Mouse (Mus musculus): ENCODE data around the gene Hnrnph3. TPM values are rescaled to one million over a fixed set of nuclear protein-coding genes. Genes with fewer than 3 reads are reported as not detected.
A peak's percentile ranks its signal among the peaks of the same experiment; 100 is the strongest.

Gene Hnrnph3
- total and polyA plus RNA-seq, 2 experiments from 2014 or later, result 11.0 to 78.7 TPM

DNA sequence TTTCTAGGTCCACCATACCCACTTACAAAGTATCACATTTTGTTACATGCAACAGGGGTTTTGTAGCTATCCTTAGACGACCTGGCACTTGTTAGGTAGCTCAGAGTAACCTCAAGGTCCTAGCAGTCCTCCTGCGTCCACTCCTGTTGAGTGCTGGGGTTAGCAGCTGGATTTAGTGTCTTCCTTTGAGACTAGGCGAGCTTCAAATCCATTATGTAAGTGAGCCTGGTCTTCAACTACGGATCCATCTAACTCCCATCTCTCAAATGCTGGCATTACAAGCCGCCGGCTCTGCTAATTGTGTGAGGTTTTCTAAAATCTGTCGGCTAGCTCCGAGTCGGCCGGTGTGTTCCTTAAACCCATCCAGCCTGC, 44.4 kb downstream of the Hnrnph3 start:
- no peaks in the 10 kb centered on the region for H3K9me3 ChIP-seq (ENCODE audit: low read length)
- WGBS, result 7% methylated on average over 10 of the region's 10 CpGs
- H3K9ac ChIP-seq (replicated peaks; ENCODE audit: low read length, poor library complexity, severe bottlenecking), result peak overlapping the region; percentile 99
- ATAC-seq (ENCODE audit: low FRiP score), result no peak; the same call in 1 of the 2 replicates
- no peaks in the 10 kb centered on the region for H3K4me1 ChIP-seq (ENCODE audit: insufficient read depth, low read length)
- peak overlapping the region; percentile 88 for H3K27ac ChIP-seq (ENCODE audit: low read depth, low read length)
- no peak for DNase-seq (ENCODE audit: low spot score)
- H3K4me3 ChIP-seq (ENCODE audit: low read depth, low read length), result peak overlapping the region; percentile 97
- H3K27me3 ChIP-seq (ENCODE audit: insufficient read depth, low read length), result no peaks in the 10 kb centered on the region
- peaks cover 6% of the 10 kb centered on the region; the same call in 1 of the 2 replicates for H3K36me3 ChIP-seq (ENCODE audit: insufficient read depth, low read length)
- H3K4me2 ChIP-seq (ENCODE audit: low read depth, low read length, poor library complexity, severe bottlenecking), result peak overlapping the region; percentile 54
- TF ChIP-seq CTCF (IDR thresholded peaks at IDR 0.05), result no peak

- no peak; the same call in 1 of the 2 replicates for TF ChIP-seq CTCF (IDR thresholded peaks at IDR 0.05)
- no peak overlapping the region for H3K4me2 ChIP-seq (ENCODE audit: low read depth, low read length, poor library complexity, severe bottlenecking)
- no peak overlapping the region for H3K9ac ChIP-seq (replicated peaks; ENCODE audit: low read length, poor library complexity, severe bottlenecking)
- peak; percentile 41 for DNase-seq (ENCODE audit: low spot score)
- no peaks in the 10 kb centered on the region for H3K9me3 ChIP-seq (ENCODE audit: low read length)
- H3K27me3 ChIP-seq (ENCODE audit: insufficient read depth, low read length), result no peaks in the 10 kb centered on the region
- WGBS, result 63% methylated on average over 16 of the region's 16 CpGs
- ATAC-seq (ENCODE audit: low FRiP score), result no peak
- no peaks in the 10 kb centered on the region for H3K36me3 ChIP-seq (ENCODE audit: insufficient read depth, low read length)
- no peak overlapping the region for H3K27ac ChIP-seq (ENCODE audit: low read depth, low read length)
- H3K4me1 ChIP-seq (ENCODE audit: insufficient read depth, low read length), result no peaks in the 10 kb centered on the region
- no peak overlapping the region for H3K4me3 ChIP-seq (ENCODE audit: low read depth, low read length)
These were observed 52.2 kb downstream of the Hnrnph3 start for GRCm38 (mm10) chr10:62971821-62972220.

GRCm38 (mm10) chr10:62966291-62966690, 57.7 kb downstream of the Hnrnph3 start:
- 95% methylated on average over 15 of the region's 15 CpGs for WGBS
- Histone ChIP-seq H3K27ac (ENCODE audit: low read depth, low read length) (no peak overlapping the region), H3K9ac (replicated peaks; ENCODE audit: low read length, poor library complexity, severe bottlenecking) (no peak overlapping the region), H3K4me1 (ENCODE audit: insufficient read depth, low read length) (no peaks in the 10 kb centered on the region), H3K36me3 (ENCODE audit: insufficient read depth, low read length) (peaks cover 27% of the 10 kb centered on the region; the same call in 1 of the 2 replicates), H3K4me2 (ENCODE audit: low read depth, low read length, poor library complexity, severe bottlenecking) (no peak overlapping the region), H3K4me3 (ENCODE audit: low read depth, low read length) (no peak overlapping the region), H3K27me3 (ENCODE audit: insufficient read depth, low read length) (no peaks in the 10 kb centered on the region), H3K9me3 (ENCODE audit: low read length) (no peaks in the 10 kb centered on the region)
- no peak for TF ChIP-seq CTCF (IDR thresholded peaks at IDR 0.05)
- ATAC-seq (ENCODE audit: low FRiP score) (no peak), DNase-seq (ENCODE audit: low spot score) (no peak)

DNA sequence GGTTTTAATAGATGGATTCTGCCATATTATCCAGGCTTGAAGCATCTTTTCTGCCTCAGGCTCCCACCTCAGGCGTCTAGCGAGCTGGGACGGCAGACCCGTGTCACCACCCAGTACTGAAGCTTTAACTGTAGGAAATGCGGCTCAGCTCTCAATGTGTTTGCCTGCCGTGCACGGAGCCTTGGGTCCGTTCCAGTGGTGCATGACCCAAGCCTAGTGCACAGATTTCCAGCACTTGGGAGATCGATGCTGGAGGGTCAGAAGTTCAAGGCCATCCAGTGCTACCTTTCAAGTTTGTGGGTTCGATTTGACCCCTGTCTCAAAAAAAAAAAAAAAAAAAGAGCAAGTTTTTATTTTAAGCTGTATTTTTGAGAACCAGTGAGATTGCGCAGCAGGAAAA, 58.2 kb downstream of the Hnrnph3 start:
- H3K36me3 ChIP-seq (ENCODE audit: insufficient read depth, low read length), result peaks cover 32% of the 10 kb centered on the region; the same call in 1 of the 2 replicates
- WGBS, result 93% methylated on average over 11 of the region's 11 CpGs
- H3K4me2 ChIP-seq (ENCODE audit: low read depth, low read length, poor library complexity, severe bottlenecking), result no peak overlapping the region
- no peaks in the 10 kb centered on the region for H3K27me3 ChIP-seq (ENCODE audit: insufficient read depth, low read length)
- H3K27ac ChIP-seq (ENCODE audit: low read depth, low read length), result no peak overlapping the region
- no peaks in the 10 kb centered on the region for H3K9me3 ChIP-seq (ENCODE audit: low read length)
- H3K4me3 ChIP-seq (ENCODE audit: low read depth, low read length), result no peak overlapping the region
- no peaks in the 10 kb centered on the region for H3K4me1 ChIP-seq (ENCODE audit: insufficient read depth, low read length)
- TF ChIP-seq CTCF (IDR thresholded peaks at IDR 0.05), result no peak
- no peak for ATAC-seq (ENCODE audit: low FRiP score)
- DNase-seq (ENCODE audit: low spot score), result no peak
- H3K9ac ChIP-seq (replicated peaks; ENCODE audit: low read length, poor library complexity, severe bottlenecking), result no peak overlapping the region

Other genes with a start within 250 kb of the Hnrnph3 start
- gene Ccar1, start 231.9 kb downstream of the Hnrnph3 start, total RNA-seq (2014; rRNA removed), result 49.9 and 70.8 TPM in 2 replicates
- gene Ccar1, start 231.9 kb downstream of the Hnrnph3 start, polyA plus RNA-seq (2015; fragmentation: Nextera tagmentation; extraction: Ambion mirVana), result 69.6 and 78.5 TPM in 2 replicates
- 29.0 and 40.5 TPM in 2 replicates for gene Tet1, start 115.2 kb downstream of the Hnrnph3 start, total RNA-seq (2014; rRNA removed)
- gene Tet1, start 115.2 kb downstream of the Hnrnph3 start, polyA plus RNA-seq (2015; fragmentation: Nextera tagmentation; extraction: Ambion mirVana), result 31.1 and 34.9 TPM in 2 replicates
- 19.0 and 23.0 TPM in 2 replicates for gene Slc25a16, start 103.6 kb downstream of the Hnrnph3 start, total RNA-seq (2014; rRNA removed)
- gene Slc25a16, start 103.6 kb downstream of the Hnrnph3 start, polyA plus RNA-seq (2015; fragmentation: Nextera tagmentation; extraction: Ambion mirVana), result 12.3 and 13.7 TPM in 2 replicates
- 2.0 and 3.5 TPM in 2 replicates for gene Dna2, start 77.2 kb downstream of the Hnrnph3 start, total RNA-seq (2014; rRNA removed)
- gene Dna2, start 77.2 kb downstream of the Hnrnph3 start, polyA plus RNA-seq (2015; fragmentation: Nextera tagmentation; extraction: Ambion mirVana), result 2.6 and 2.7 TPM in 2 replicates
- 34.5 and 47.7 TPM in 2 replicates for gene Rufy2, start 44.0 kb downstream of the Hnrnph3 start, total RNA-seq (2014; rRNA removed)
- 60.9 and 65.5 TPM in 2 replicates for gene Rufy2, start 44.0 kb downstream of the Hnrnph3 start, polyA plus RNA-seq (2015; fragmentation: Nextera tagmentation; extraction: Ambion mirVana)
- 0.80 TPM in 1 of 2 replicates, not detected in the other for gene Pbld2, start 98 bp upstream of the Hnrnph3 start, total RNA-seq (2014; rRNA removed)
- gene Pbld2, start 98 bp upstream of the Hnrnph3 start, polyA plus RNA-seq (2015; fragmentation: Nextera tagmentation; extraction: Ambion mirVana), result 0.55 and 1.2 TPM in 2 replicates
- not detected in 2 replicates for gene Pbld1, start 35.9 kb upstream of the Hnrnph3 start, total RNA-seq (2014; rRNA removed)
- gene Pbld1, start 35.9 kb upstream of the Hnrnph3 start, polyA plus RNA-seq (2015; fragmentation: Nextera tagmentation; extraction: Ambion mirVana), result 0.45 and 0.59 TPM in 2 replicates
- gene Atoh7, start 75.4 kb upstream of the Hnrnph3 start, total RNA-seq (2014; rRNA removed), result 0.99 and 4.4 TPM in 2 replicates
- gene Atoh7, start 75.4 kb upstream of the Hnrnph3 start, polyA plus RNA-seq (2015; fragmentation: Nextera tagmentation; extraction: Ambion mirVana), result 4.8 and 6.0 TPM in 2 replicates
- 0.22 and 0.57 TPM in 2 replicates for gene Mypn, start 179.7 kb upstream of the Hnrnph3 start, total RNA-seq (2014; rRNA removed)
- gene Mypn, start 179.7 kb upstream of the Hnrnph3 start, polyA plus RNA-seq (2015; fragmentation: Nextera tagmentation; extraction: Ambion mirVana), result 0.74 and 0.88 TPM in 2 replicates
- gene Herc4, start 219.6 kb upstream of the Hnrnph3 start, total RNA-seq (2014; rRNA removed), result 24.8 and 40.6 TPM in 2 replicates
- 15.4 and 20.4 TPM in 2 replicates for gene Herc4, start 219.6 kb upstream of the Hnrnph3 start, polyA plus RNA-seq (2015; fragmentation: Nextera tagmentation; extraction: Ambion mirVana)